Mouse (Mus musculus) testis, adult 2 months (tissue): ENCODE results near the gene Prdm16. TPM values are rescaled to one million over a fixed set of nuclear protein-coding genes. Genes with fewer than 3 reads are reported as not detected.
A peak's percentile ranks its signal among the peaks of the same experiment; 100 is the strongest.

ENCODE experiments used
- H3K27ac ChIP-seq: fragments of 200-500 bp; 2 replicates; pipeline ENCODE4 v1.5.1; 2012; ENCODE audit warnings: low read depth, low read length; ENCODE audit not compliant: control insufficient read depth, insufficient read depth
- H3K27me3 ChIP-seq: fragments of 200-500 bp; 2 replicates; pipeline ENCODE4 v1.6.1; 2012; ENCODE audit warnings: mild to moderate bottlenecking, low read length, moderate library complexity; ENCODE audit not compliant: control insufficient read depth, insufficient read depth
- H3K36me3 ChIP-seq: fragments of 200-500 bp; 2 replicates; pipeline ENCODE4 v1.6.1; 2012; ENCODE audit warnings: mild to moderate bottlenecking, low read length; ENCODE audit not compliant: control insufficient read depth, insufficient read depth
- H3K4me1 ChIP-seq: fragments of 200-500 bp; 2 replicates; pipeline ENCODE4 v1.6.1; 2012; ENCODE audit warnings: low read length; ENCODE audit not compliant: control insufficient read depth, insufficient read depth
- H3K4me3 ChIP-seq: fragments of 200-500 bp; 2 replicates; pipeline ENCODE4 v1.5.1; 2012; ENCODE audit warnings: low read depth, mild to moderate bottlenecking, low read length, moderate library complexity, mixed read lengths; ENCODE audit not compliant: control insufficient read depth
- CTCF ChIP-seq: fragments of 200-500 bp; IDR thresholded peaks from 2 replicates; pipeline ENCODE4 v1.5.1; 2012; ENCODE audit warnings: low read depth, mild to moderate bottlenecking, inconsistent platforms, low read length, moderate library complexity; ENCODE audit not compliant: control insufficient read depth, insufficient read depth, insufficient replicate concordance
- POLR2A ChIP-seq: fragments of 200-500 bp; IDR thresholded peaks from 2 replicates; pipeline ENCODE4 v1.6.1; 2012; ENCODE audit warnings: low read depth, mild to moderate bottlenecking, inconsistent platforms, low read length, moderate library complexity; ENCODE audit not compliant: control insufficient read depth
- polyA plus RNA-seq: library from polyadenylated mRNA; depleted of rRNA; stranded (reverse); fragments of >200 nt; gene quantifications from 2 replicates; pipeline ENCODE4 v1.2.3, GENCODE M21; 2012

The Prdm16 gene
- polyA plus RNA-seq, 1 experiment: 3.0 TPM

GRCm38 (mm10) chr4:154418993-154419392 is 217.7 kb downstream of the Prdm16 start:
- no peaks in the 10 kb centered on the region for H3K36me3 ChIP-seq
- H3K4me1 ChIP-seq: peaks cover 6% of the 10 kb centered on the region; the same call in 1 of the 2 replicates
- no peak overlapping the region for H3K4me3 ChIP-seq
- peak; percentile 85 for TF ChIP-seq CTCF
- TF ChIP-seq POLR2A: no peak
- no peaks in the 10 kb centered on the region for H3K27me3 ChIP-seq
- no peak overlapping the region for H3K27ac ChIP-seq

GRCm38 (mm10) chr4:154418327-154418744 is 218.3 kb downstream of the Prdm16 start:
- TF ChIP-seq POLR2A: no peak
- no peak for TF ChIP-seq CTCF
- Histone ChIP-seq H3K4me1 (no peaks in the 10 kb centered on the region), H3K36me3 (no peaks in the 10 kb centered on the region), H3K4me3 (no peak overlapping the region), H3K27me3 (no peaks in the 10 kb centered on the region), H3K27ac (no peak overlapping the region)

GRCm38 (mm10) chr4:154416728-154417127 is 219.9 kb downstream of the Prdm16 start:
- no peaks in the 10 kb centered on the region for H3K27me3 ChIP-seq
- H3K36me3 ChIP-seq: no peaks in the 10 kb centered on the region
- H3K4me3 ChIP-seq: no peak overlapping the region
- no peaks in the 10 kb centered on the region for H3K4me1 ChIP-seq
- TF ChIP-seq POLR2A: no peak
- no peak for TF ChIP-seq CTCF
- H3K27ac ChIP-seq: no peak overlapping the region

- H3K27ac ChIP-seq: no peak overlapping the region
- no peaks in the 10 kb centered on the region for H3K36me3 ChIP-seq
- H3K4me1 ChIP-seq: no peaks in the 10 kb centered on the region
- H3K4me3 ChIP-seq: no peak overlapping the region
- TF ChIP-seq CTCF (no peak), POLR2A (no peak)
- no peaks in the 10 kb centered on the region for H3K27me3 ChIP-seq
Measured at GRCm38 (mm10) chr4:154414885-154415284, 221.8 kb downstream of the Prdm16 start.

- TF ChIP-seq POLR2A (no peak), CTCF (no peak)
- no peaks in the 10 kb centered on the region for H3K4me1 ChIP-seq
- H3K4me3 ChIP-seq: no peak overlapping the region
- H3K27ac ChIP-seq: no peak overlapping the region
- H3K27me3 ChIP-seq: no peaks in the 10 kb centered on the region
- no peaks in the 10 kb centered on the region for H3K36me3 ChIP-seq
Measured at GRCm38 (mm10) chr4:154410559-154410958, 226.1 kb downstream of the Prdm16 start.

- no peaks in the 10 kb centered on the region for H3K4me1 ChIP-seq
- H3K27me3 ChIP-seq: no peaks in the 10 kb centered on the region
Measured at GRCm38 (mm10) chr4:154409841-154410240, 226.8 kb downstream of the Prdm16 start.

GRCm38 (mm10) chr4:154409237-154409721 is 227.4 kb downstream of the Prdm16 start:
- Histone ChIP-seq H3K27me3 (no peaks in the 10 kb centered on the region), H3K4me3 (no peak overlapping the region), H3K36me3 (no peaks in the 10 kb centered on the region), H3K27ac (no peak overlapping the region), H3K4me1 (no peaks in the 10 kb centered on the region)
- TF ChIP-seq POLR2A (no peak), CTCF (no peak)

More at GRCm38 (mm10) chr4:154409841-154410240, 226.8 kb downstream of the Prdm16 start:
- H3K4me3 ChIP-seq: no peak overlapping the region
- H3K36me3 ChIP-seq: no peaks in the 10 kb centered on the region
- no peak for TF ChIP-seq POLR2A
- no peak for TF ChIP-seq CTCF
- no peak overlapping the region for H3K27ac ChIP-seq
